Mouse (Mus musculus): ENCODE measurements around the gene Kcnh1. TPM values are rescaled to one million over a fixed set of nuclear protein-coding genes. Genes with fewer than 3 reads are reported as not detected.

Kcnh1 gene
- total and polyA plus RNA-seq, 3 experiments, result 0.05 TPM; not detected in 2

DNA sequence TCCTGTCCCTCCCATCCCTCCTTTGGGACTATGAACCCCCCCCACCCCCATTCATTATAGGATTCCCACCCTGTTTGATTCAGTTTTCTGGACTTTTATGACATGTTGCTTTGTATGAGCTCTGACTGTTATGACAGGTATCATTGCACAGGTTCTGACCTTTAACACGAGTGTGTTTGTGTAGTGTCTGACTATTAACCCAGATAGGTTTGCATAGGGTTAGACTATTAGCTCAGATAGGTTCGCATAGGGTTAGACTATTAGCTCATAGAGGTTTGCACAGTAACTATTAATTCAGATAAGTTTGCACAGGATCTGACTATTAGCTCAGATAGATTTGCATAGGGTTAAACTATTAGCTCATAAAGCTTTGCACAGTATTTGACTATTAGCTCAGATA, 201.7 kb downstream of the Kcnh1 start:
- no peaks in the 10 kb centered on the region for H3K36me3 ChIP-seq (replicated peaks)
- H3K27me3 ChIP-seq (ENCODE audit: insufficient read depth, low read length), result no peaks in the 10 kb centered on the region
- DNase-seq (ENCODE audit: low spot score) (no peak), ATAC-seq (ENCODE audit: extremely low read depth, insufficient number of reproducible peaks, low FRiP score, poor library complexity, severe bottlenecking) (no peak)
- H3K4me1 ChIP-seq (ENCODE audit: insufficient read depth, low read depth, low read length), result no peaks in the 10 kb centered on the region
- no peak overlapping the region for H3K4me3 ChIP-seq (ENCODE audit: low read depth, low read length)
- TF ChIP-seq CTCF (IDR thresholded peaks at IDR 0.05; ENCODE audit: low read depth, low read length) (no peak), GATA2 (IDR thresholded peaks at IDR 0.05; ENCODE audit: borderline replicate concordance, low read depth, low read length) (no peak), GATA1 (IDR thresholded peaks at IDR 0.05; ENCODE audit: borderline replicate concordance, low read length) (no peak), POLR2AphosphoS5 (IDR thresholded peaks at IDR 0.05; ENCODE audit: insufficient replicate concordance, low read depth, low read length) (no peak), TAL1 (conservative IDR thresholded peaks at IDR 0.05; ENCODE audit: low read depth, low read length) (no peak)
- H3K9me3 ChIP-seq (replicated peaks), result peaks cover 9% of the 10 kb centered on the region; the same call in 1 of the 2 replicates

DNA sequence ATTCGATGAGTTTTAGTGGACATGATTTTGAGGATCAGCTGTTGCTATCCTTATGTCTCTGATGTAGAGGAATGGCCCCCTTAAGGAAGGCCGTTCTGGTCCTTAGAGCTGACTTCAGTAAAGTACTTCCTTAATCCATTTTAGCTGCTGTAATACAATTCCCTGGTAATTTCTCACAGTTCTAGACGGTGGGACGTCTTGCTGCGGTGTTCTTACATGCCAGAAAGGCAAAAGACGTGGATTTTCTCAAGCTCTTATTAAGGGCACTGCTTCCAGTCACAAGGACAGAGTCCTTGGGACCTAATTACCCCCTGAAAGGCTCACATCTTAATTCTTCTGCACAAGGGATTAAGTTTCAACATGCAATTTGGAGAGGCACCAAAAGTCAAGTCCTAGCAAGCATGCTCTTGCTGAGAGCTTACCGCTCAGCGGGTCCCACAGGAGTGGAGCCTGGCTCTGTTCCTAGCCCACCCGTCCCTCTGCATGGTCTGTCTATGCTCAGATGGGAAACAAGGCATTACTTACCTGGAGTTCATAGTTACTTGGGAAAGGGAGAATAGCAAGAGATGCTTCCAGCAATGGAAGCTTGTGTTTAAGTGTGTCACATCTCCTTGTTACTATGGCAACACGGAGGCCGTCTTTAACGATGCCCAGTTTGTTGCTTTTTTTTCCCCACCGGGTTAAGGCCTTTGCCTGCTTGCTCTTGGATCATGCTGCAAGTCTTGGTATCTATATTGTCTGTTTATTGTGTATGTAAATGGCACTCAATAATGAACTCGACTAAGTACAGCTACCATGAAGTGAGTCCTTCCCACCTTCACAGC, 209.3 kb downstream of the Kcnh1 start:
- no peaks in the 10 kb centered on the region for H3K27me3 ChIP-seq (ENCODE audit: insufficient read depth, low read length)
- DNase-seq (ENCODE audit: low spot score) (no peak), ATAC-seq (ENCODE audit: extremely low read depth, insufficient number of reproducible peaks, low FRiP score, poor library complexity, severe bottlenecking) (no peak)
- no peaks in the 10 kb centered on the region for H3K4me1 ChIP-seq (ENCODE audit: insufficient read depth, low read depth, low read length)
- no peak for TF ChIP-seq CTCF (IDR thresholded peaks at IDR 0.05; ENCODE audit: low read depth, low read length)
- no peak for TF ChIP-seq TAL1 (conservative IDR thresholded peaks at IDR 0.05; ENCODE audit: low read depth, low read length)
- TF ChIP-seq POLR2AphosphoS5 (IDR thresholded peaks at IDR 0.05; ENCODE audit: insufficient replicate concordance, low read depth, low read length), result no peak
- TF ChIP-seq GATA2 (IDR thresholded peaks at IDR 0.05; ENCODE audit: borderline replicate concordance, low read depth, low read length), result no peak
- TF ChIP-seq GATA1 (IDR thresholded peaks at IDR 0.05; ENCODE audit: borderline replicate concordance, low read length), result no peak
- H3K4me3 ChIP-seq (ENCODE audit: low read depth, low read length), result no peak overlapping the region
- H3K9me3 ChIP-seq (replicated peaks), result peaks cover 27% of the 10 kb centered on the region
- no peaks in the 10 kb centered on the region for H3K36me3 ChIP-seq (replicated peaks)

GRCm38 (mm10) chr1:192400991-192401390, 210.4 kb downstream of the Kcnh1 start:
- Histone ChIP-seq H3K9me3 (replicated peaks) (peaks cover 30% of the 10 kb centered on the region), H3K4me3 (ENCODE audit: low read depth, low read length) (no peak overlapping the region), H3K36me3 (replicated peaks) (no peaks in the 10 kb centered on the region), H3K27me3 (ENCODE audit: insufficient read depth, low read length) (no peaks in the 10 kb centered on the region), H3K4me1 (ENCODE audit: insufficient read depth, low read depth, low read length) (no peaks in the 10 kb centered on the region)
- TF ChIP-seq GATA1 (IDR thresholded peaks at IDR 0.05; ENCODE audit: borderline replicate concordance, low read length), result no peak
- no peak for TF ChIP-seq CTCF (IDR thresholded peaks at IDR 0.05; ENCODE audit: low read depth, low read length)
- TF ChIP-seq GATA2 (IDR thresholded peaks at IDR 0.05; ENCODE audit: borderline replicate concordance, low read depth, low read length), result no peak
- no peak for TF ChIP-seq POLR2AphosphoS5 (IDR thresholded peaks at IDR 0.05; ENCODE audit: insufficient replicate concordance, low read depth, low read length)
- no peak for TF ChIP-seq TAL1 (conservative IDR thresholded peaks at IDR 0.05; ENCODE audit: low read depth, low read length)
- ATAC-seq (ENCODE audit: extremely low read depth, insufficient number of reproducible peaks, low FRiP score, poor library complexity, severe bottlenecking) (no peak), DNase-seq (ENCODE audit: low spot score) (no peak)

DNA sequence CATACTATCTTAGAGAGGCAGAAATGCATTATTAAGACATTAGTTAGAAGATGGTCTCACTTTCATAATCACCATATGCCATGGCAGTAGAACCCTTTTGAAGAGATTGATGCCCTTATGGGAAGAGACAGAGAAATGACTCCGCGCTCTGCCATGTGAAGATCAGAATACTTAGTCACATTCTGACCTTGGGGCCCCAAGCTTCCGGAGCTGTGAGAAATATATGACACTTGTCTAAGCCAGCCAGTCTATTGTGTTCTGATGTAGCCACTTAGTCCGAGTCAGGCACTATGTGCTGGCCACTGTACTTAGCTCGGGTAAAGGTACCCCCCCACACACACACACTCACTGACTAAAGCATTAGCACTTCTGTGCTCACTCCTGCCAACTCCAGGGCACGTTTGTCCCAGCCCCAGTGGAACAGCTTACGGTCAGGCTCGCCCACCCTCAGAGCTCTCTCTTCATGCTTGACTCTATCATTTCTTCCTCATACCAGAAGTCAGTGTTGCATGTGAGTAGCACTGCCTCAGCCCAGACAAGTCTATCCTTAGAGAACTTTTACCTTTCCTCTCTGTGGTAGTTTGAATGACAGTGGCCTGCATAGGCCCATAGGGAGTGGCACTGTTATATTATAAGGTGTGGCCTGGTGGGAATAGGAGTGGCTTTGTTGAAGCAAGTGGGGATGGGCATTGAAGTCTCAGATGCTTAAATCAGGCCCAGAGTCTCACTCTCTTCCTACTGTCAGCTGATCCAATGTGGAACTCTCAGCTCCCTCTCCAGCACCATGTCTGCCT, 212.5 kb downstream of the Kcnh1 start:
- Histone ChIP-seq H3K4me3 (ENCODE audit: low read depth, low read length) (no peak overlapping the region), H3K9me3 (replicated peaks) (peaks cover 41% of the 10 kb centered on the region), H3K36me3 (replicated peaks) (no peaks in the 10 kb centered on the region), H3K4me1 (ENCODE audit: insufficient read depth, low read depth, low read length) (no peaks in the 10 kb centered on the region), H3K27me3 (ENCODE audit: insufficient read depth, low read length) (no peaks in the 10 kb centered on the region)
- TF ChIP-seq POLR2AphosphoS5 (IDR thresholded peaks at IDR 0.05; ENCODE audit: insufficient replicate concordance, low read depth, low read length) (no peak), GATA2 (IDR thresholded peaks at IDR 0.05; ENCODE audit: borderline replicate concordance, low read depth, low read length) (no peak), TAL1 (conservative IDR thresholded peaks at IDR 0.05; ENCODE audit: low read depth, low read length) (no peak), CTCF (IDR thresholded peaks at IDR 0.05; ENCODE audit: low read depth, low read length) (no peak), GATA1 (IDR thresholded peaks at IDR 0.05; ENCODE audit: borderline replicate concordance, low read length) (no peak)
- ATAC-seq (ENCODE audit: extremely low read depth, insufficient number of reproducible peaks, low FRiP score, poor library complexity, severe bottlenecking) (no peak), DNase-seq (ENCODE audit: low spot score) (no peak)

GRCm38 (mm10) chr1:192405136-192405535, 214.6 kb downstream of the Kcnh1 start:
- H3K4me1 ChIP-seq (ENCODE audit: insufficient read depth, low read depth, low read length), result no peaks in the 10 kb centered on the region

DNA sequence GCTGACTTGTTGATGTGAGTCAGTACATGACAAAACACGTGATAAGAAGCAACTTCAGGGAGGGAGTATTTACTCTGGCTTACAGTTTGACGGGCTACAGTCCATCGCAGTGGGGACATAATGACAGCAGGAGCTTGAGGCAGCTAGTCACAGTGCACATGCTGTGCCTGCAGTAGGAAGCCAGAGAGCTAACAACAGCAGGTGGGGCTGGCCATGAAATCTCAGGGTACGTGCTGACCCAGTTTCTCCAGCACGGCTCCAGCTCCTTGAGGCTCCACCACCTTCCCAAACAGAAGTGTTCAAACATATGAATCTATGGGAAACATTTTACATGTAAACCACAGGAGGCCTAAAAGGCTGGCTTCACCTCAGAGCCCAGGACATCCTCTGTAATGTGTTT, 216.0 kb downstream of the Kcnh1 start:
- no peaks in the 10 kb centered on the region for H3K27me3 ChIP-seq (ENCODE audit: insufficient read depth, low read length)
- DNase-seq (ENCODE audit: low spot score) (no peak), ATAC-seq (ENCODE audit: extremely low read depth, insufficient number of reproducible peaks, low FRiP score, poor library complexity, severe bottlenecking) (no peak)
- H3K4me1 ChIP-seq (ENCODE audit: insufficient read depth, low read depth, low read length), result no peaks in the 10 kb centered on the region
- no peak overlapping the region for H3K4me3 ChIP-seq (ENCODE audit: low read depth, low read length)
- peaks cover 46% of the 10 kb centered on the region for H3K9me3 ChIP-seq (replicated peaks)
- H3K36me3 ChIP-seq (replicated peaks), result no peaks in the 10 kb centered on the region
- TF ChIP-seq TAL1 (conservative IDR thresholded peaks at IDR 0.05; ENCODE audit: low read depth, low read length), result no peak
- TF ChIP-seq POLR2AphosphoS5 (IDR thresholded peaks at IDR 0.05; ENCODE audit: insufficient replicate concordance, low read depth, low read length), result no peak
- no peak for TF ChIP-seq CTCF (IDR thresholded peaks at IDR 0.05; ENCODE audit: low read depth, low read length)
- TF ChIP-seq GATA1 (IDR thresholded peaks at IDR 0.05; ENCODE audit: borderline replicate concordance, low read length), result no peak
- TF ChIP-seq GATA2 (IDR thresholded peaks at IDR 0.05; ENCODE audit: borderline replicate concordance, low read depth, low read length), result no peak

More at GRCm38 (mm10) chr1:192405136-192405535, 214.6 kb downstream of the Kcnh1 start:
- ATAC-seq (ENCODE audit: extremely low read depth, insufficient number of reproducible peaks, low FRiP score, poor library complexity, severe bottlenecking) (no peak), DNase-seq (ENCODE audit: low spot score) (no peak)
- TF ChIP-seq GATA1 (IDR thresholded peaks at IDR 0.05; ENCODE audit: borderline replicate concordance, low read length) (no peak), GATA2 (IDR thresholded peaks at IDR 0.05; ENCODE audit: borderline replicate concordance, low read depth, low read length) (no peak), CTCF (IDR thresholded peaks at IDR 0.05; ENCODE audit: low read depth, low read length) (no peak), TAL1 (conservative IDR thresholded peaks at IDR 0.05; ENCODE audit: low read depth, low read length) (no peak), POLR2AphosphoS5 (IDR thresholded peaks at IDR 0.05; ENCODE audit: insufficient replicate concordance, low read depth, low read length) (no peak)
- Histone ChIP-seq H3K9me3 (replicated peaks) (peaks cover 46% of the 10 kb centered on the region), H3K36me3 (replicated peaks) (no peaks in the 10 kb centered on the region), H3K27me3 (ENCODE audit: insufficient read depth, low read length) (no peaks in the 10 kb centered on the region), H3K4me3 (ENCODE audit: low read depth, low read length) (no peak overlapping the region)

Data from G1E (cell line).